Mouse (Mus musculus): ENCODE data around the gene Ddx39.

Gene Ddx39

GRCm38 (mm10) chr8:83698661-83699453 is 16.1 kb upstream of the Ddx39 start, which contains the start of gene Pkn1:
Gene Pkn1, minus strand, starts transcription at chr8:83699179.
- peak; percentile 79 for DNase-seq (ENCODE audit: low spot score)

- DNase-seq (ENCODE audit: low spot score), result no peak
Measured at GRCm38 (mm10) chr8:83699566-83699965, 15.4 kb upstream of the Ddx39 start.

DNA sequence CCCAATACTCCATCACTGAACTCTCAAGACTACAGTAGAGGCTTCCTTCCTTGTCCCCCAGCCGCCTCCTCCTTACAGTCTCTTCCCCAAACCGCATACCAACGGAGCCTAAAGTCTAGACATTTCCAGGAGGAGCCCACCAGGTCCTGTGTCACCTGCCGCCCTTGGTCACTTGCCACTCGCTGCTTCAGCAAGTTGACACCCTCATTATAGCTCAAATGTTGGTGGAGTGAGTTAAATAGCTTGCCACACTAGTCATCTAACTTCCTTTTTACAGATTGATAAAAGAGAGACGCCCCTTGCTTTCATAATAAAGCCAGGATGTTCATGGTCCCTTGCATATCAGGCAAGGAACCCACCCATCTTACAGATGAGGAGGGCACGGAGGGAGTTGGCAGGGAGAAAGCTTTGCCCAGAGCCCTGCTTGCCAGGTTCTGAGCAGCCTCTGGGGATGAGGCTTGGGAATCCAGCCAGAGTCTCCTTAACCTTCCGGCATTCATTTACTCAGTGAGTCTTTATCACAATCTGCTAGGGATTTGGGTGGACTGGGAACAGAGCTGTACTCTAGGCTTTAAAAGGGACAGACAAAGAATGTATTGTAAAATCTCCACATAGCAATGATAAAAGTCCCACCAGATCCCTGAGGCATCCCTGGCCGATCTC is 14.4 kb upstream of the Ddx39 start:
- DNase-seq (ENCODE audit: low spot score), result no peak

- DNase-seq (ENCODE audit: low spot score), result no peak
Measured at GRCm38 (mm10) chr8:83703426-83703825, 11.6 kb upstream of the Ddx39 start.

DNA sequence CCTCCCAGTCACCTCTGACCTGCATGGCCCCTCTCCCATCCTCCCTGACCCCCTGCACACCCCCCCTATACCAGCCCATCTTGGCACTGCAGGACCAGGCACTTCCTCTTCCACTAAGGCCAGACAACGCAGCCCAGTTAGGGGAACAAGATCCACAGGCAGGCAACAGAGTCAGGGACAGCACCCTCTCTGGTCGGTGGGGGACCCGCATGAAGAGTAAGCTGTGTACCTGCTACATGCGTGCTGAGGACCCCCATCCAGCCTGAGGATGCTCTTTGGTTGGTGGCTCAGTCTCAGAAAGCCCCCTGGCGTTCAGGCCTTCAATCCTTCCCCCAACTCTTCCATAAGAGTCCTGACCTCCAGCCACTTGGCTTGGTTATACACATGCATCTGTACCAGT is 8.6 kb upstream of the Ddx39 start:
- DNase-seq (ENCODE audit: low spot score), result no peak

GRCm38 (mm10) chr8:83707554-83707953 is 7.4 kb upstream of the Ddx39 start:
- DNase-seq (ENCODE audit: low spot score), result no peak

GRCm38 (mm10) chr8:83714676-83715030 is 324 bp upstream of the Ddx39 start:
- no peak for DNase-seq (ENCODE audit: low spot score)

- DNase-seq (ENCODE audit: low spot score), result no peak
Measured at GRCm38 (mm10) chr8:83715771-83716170, 794 bp downstream of the Ddx39 start.

DNA sequence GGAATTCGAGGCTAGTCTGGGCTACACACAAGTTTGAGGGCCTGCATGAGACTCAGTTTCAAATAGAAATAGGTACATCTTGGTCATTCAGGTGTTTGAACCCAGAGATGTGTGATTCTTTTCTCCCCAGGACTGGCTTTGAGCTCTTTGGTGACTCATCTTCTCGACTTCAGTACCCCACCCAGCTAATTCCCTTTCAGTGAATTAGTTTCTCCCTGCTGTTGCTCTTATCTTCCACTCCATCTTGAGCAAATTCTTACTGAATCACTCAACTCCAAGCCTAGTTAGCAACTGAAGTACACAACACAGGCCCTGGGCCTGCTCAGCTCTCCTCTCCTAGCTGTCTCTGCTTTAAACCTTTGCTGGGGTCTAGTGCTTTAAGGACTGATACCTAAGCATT is 1.6 kb downstream of the Ddx39 start:
- no peak for DNase-seq (ENCODE audit: low spot score)

DNA sequence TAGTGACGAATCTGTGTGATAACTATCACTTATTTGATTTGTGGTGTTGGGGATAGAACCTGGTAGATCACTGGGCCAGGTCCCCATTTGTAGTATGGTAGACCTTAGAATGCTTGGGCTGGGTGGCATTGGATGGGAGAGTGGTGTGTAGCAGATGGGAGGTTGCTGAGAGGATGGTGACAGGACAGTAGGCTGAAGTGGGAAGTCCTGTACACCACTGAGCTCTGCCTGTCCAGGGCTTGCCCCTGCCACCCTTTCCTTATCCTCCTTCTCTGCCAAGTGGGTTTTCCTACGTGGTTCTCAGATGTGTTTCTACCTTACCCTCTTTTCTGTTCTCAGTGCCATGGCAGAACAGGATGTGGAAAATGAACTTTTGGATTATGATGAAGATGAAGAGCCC is 4.1 kb downstream of the Ddx39 start:
- no peak for DNase-seq (ENCODE audit: low spot score)

DNA sequence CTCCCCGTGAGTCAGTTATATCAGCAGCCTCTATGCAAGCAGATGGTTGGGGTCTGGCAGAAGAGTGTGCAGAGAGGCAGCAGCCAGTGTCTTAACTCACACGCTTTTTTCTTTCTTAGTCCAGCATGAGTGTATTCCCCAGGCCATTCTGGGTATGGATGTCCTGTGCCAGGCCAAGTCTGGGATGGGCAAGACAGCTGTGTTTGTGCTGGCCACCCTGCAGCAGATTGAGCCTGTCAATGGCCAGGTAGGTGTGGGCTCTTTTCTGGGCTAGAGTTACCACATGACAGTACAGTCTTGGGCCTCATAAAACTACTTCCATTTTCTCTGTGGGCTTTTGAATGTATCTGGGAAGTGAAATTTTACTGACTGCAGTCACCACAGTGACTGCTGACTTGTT is 4.7 kb downstream of the Ddx39 start:
- DNase-seq (ENCODE audit: low spot score), result no peak

DNA sequence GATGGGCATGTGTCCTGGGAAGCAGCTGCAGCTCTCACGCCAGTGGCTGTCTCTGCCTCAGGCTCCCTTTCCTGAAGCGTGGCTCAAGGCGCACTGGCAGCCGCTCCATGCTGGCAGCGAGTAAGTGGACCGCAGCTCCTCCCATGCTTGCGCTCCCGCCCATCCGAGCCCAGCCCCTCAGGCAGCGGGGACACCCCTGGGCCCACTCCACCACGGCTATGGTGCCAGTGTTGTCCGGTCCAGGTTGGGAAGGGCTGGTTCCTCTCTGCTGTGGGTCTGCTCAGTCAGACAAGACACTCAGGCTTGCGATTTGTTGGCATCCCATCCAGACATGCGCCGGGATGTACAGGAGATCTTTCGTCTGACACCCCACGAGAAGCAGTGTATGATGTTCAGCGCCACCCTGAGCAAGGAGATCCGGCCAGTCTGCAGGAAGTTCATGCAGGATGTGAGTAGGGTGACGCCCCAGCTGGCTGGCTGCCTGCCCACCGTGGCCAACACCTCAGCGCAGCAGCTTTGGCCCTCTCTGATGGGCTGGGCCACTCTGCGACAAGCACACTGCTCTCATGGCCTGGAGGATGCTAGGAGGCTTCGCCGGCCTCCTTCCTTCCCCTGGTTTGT is 6.5 kb downstream of the Ddx39 start:
- no peak for DNase-seq (ENCODE audit: low spot score)

GRCm38 (mm10) chr8:83722631-83723030 is 7.7 kb downstream of the Ddx39 start:
- no peak for DNase-seq (ENCODE audit: low spot score)

DNA sequence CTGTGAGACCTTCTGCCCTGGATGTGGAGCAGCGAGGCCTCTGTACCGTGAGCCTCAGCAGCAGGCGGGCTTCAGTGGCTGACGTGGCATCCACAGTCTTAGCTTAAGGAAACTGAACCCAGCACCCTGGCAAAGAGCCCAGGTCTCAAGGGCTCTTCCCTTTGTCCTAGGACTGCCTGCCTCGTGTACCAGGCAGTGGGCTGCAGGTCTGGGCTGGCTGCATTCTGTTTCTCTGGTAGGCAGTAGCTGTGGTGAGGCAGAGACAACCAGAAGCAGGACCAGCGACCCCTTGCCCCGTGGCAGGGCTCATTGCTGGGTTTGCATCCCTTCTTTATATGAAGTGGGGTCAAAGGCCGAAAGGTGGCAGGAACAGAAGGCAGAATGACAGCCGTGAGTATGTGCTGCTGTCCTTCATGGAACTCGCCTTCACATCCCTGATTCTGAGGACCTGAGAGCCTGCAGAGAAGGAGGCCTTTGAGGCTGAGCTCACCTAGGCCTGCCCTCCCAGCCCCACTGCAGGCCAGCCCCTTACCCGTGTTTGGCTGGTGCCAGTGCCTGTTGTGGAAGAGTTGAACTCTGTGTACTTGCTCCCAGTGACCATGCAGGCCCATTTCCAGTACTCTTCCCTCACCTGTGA is 8.6 kb downstream of the Ddx39 start:
- DNase-seq (ENCODE audit: low spot score), result no peak

DNA sequence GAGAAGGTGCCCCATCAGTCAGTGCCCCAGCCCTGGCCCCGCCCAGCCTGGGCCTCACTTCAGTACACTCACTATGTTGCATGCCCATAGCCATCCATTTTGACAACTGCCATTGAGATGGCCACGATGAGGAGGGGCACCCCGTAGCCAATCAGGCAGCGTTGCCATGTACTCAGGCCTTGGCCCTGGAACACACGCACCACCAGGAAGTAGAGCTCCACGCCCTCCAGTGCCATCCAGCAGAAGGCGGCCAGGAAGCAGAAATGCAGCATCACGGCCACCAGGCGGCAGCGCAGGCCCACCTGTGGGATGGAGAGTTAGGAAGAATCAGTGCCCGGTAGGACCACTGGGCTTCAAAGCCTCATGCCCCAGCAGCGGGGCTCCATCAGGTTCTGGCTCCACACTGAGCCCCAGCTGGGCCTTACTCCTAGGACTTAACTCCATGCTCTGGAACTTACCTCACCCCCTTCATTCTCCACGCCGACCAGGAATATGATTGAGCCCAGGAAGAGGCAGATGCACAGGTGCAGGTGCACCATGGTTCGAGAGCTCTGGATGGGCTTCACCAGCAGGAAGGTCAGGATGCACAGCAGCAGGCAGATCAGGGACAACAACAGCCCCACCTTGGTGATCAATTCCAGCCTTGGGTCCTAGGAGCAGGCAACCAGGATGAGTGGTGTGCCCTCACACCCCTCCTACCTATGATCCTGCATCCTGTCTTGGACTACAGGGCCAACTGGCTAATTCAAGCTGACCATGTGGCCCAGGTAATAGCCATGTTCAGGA is 9.9 kb downstream of the Ddx39 start:
- peak; percentile 69 for DNase-seq (ENCODE audit: low spot score)

GRCm38 (mm10) chr8:83725521-83726102 is 10.6 kb downstream of the Ddx39 start:
- no peak for DNase-seq (ENCODE audit: low spot score)

GRCm38 (mm10) chr8:83729009-83729807 is 14.2 kb downstream of the Ddx39 start:
- DNase-seq (ENCODE audit: low spot score), result no peak

GRCm38 (mm10) chr8:83731906-83732305 is 16.9 kb downstream of the Ddx39 start:
- DNase-seq (ENCODE audit: low spot score), result no peak

- DNase-seq (ENCODE audit: low spot score), result no peak
Measured at GRCm38 (mm10) chr8:83732919-83733318, 17.9 kb downstream of the Ddx39 start.

- no peak for DNase-seq (ENCODE audit: low spot score)
Measured at GRCm38 (mm10) chr8:83736681-83737080, 21.7 kb downstream of the Ddx39 start.

DNA sequence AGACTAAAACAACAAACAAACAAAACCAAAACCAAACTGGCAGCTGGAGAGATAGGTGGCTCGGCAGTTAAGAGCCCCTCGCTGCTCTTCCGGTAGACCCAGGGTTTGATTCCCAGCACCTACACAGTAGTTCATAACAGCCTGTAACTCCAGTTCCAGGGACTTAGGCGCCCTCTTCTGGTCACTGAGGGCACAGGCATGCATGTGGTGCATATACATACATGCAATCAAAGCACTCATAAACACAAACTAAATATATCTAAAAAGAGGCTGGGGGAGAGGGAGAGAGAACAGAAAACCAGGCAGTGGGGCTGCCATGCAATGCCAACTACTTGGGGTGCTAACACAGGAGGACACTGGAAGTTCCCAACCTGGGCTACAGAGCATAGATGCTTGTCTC is 22.4 kb downstream of the Ddx39 start:
- DNase-seq (ENCODE audit: low spot score), result no peak
